Mouse (Mus musculus) mouse embryonic stem cell (cell line): Measurements from ENCODE around the gene Myrfl.

Experiments used
- in situ Hi-C, 2 experiments: fragments of 300-500 bp; cut with MboI; formaldehyde crosslinking; loops; 1 replicate in 1 of 2; 3 replicates in 1 of 2; pipeline ENCODE4 v1.14.3; 2019 to 2020; ENCODE audit warnings: low sequenced_read_pairs in 2 of 2, low pct_unique_long_range_greater_than_20kb in 1 of 2, mixed read lengths in 1 of 2; ENCODE audit not compliant: unreplicated experiment in 1 of 2

Myrfl gene

DNA sequence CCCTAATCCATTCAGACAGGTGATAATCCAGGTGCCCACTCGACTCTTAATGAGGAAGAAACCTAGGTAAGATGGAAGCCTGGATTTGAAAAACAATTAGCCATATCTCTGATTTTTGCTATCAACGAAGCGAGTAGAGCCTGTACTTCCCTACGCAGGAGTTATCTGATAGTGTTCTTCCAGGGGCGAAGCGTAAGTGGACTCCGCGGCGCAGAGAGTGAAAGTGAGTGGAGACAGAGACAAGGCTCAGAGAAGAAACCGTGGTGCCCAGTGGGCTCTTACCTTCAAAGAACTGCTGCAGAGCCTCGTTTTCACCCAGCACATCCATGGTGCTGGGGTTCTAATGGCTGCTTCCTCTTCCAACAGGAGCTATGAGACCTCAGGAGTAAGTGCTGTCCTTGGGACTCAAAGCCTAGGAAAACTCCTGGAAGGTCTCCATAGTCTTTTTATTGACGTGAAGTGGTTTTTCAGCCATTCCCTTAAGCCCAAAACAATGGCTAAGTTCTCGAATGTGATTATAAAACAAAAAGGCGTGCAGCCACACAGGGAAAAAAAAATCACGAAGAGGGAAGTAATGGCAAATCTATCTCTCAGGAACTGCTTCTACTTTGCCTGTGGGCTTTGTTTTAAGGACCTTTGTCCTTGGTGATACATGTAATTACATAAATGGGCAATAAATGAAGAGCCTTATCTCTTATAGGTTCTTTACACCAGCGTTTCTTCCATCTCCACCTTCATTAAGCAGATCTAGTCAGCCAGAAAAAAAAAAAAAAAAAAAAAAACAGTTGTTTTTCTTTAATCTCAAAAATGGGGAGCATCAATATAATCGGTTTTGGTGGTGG is at the start of gene Myrfl:
Gene Myrfl, minus strand, starts transcription at position 584 of the 842 bp plus-strand sequence.
- in situ Hi-C loops, result no loop called here

DNA sequence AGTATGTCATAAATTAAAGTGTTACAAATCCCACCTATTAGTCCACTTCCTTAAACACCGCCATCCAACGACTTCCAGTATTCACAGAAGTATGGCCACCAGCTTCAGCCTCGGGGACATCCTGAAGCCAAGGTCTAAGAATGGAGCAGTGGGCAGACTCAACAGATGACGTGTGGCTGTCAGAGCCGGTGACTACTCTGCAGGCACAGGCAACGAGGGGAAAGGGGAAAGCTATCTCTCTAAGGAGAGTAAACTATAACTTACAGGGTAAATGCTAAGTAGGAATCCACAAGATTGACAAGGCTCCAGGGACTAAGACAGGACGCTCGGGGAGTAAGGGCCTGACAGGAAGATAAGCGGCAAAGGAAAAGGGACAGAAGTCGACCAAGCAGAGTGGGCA is 48.2 kb upstream of the Myrfl start:
- in situ Hi-C loops, result no loop called here

DNA sequence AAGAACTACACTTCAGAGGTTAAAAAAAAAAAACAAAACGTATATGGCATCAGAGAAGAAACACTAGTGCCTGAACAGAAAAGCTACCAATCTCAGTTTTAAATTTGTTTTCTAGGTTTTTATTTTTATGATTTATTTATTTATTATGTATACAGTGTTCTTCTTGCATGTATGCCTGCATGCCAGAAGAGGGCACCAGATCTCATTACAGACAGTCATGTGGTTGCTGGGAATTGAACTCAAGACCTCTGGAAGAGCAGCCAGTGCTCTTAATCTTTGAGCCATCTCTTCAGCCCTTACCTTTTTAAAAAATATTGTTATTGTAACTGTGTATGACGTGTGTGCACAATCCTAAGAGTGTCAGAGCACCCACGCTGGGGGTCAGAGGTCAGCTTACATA is 47.4 kb upstream of the Myrfl start:
- in situ Hi-C loops, result no loop called here

DNA sequence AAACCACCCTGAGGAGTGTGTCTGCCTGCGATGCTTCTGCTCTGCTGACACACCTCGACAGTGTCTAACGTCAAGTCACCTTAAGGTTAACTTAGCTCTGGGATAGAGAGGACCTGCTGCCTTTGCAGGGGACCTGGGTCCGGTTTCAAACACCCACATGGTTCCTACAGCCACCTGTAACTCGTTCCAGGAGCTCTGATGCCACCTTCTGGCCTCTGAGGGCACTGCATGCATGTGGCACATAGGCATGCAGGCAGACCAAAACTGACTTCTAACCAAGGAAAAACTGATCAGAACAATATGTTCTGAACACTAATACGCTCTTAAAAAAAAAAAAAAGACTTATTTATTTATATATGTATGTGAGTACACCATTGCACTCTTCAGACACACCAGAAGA is 46.3 kb upstream of the Myrfl start:
- in situ Hi-C loops, result no loop called here

DNA sequence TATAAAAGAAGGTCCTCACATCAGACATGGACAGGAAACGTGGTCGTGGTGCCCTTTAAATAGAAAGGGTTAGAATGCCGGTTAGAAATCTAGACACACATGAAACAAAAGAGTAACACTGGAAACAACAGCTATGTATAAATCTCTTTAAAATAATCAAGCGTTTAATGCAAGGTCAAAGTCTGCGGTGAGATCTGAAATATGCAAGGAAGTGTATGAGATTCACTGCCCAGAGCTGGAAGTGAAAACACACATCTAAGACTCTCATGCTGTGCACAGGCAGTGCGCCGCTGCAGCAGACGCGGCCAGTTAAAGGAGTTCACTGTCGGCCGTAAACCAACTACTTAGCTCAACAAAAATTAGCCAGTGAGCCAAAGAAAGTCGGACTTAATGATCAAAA is 38.3 kb upstream of the Myrfl start:
- in situ Hi-C loops, result no loop called here

DNA sequence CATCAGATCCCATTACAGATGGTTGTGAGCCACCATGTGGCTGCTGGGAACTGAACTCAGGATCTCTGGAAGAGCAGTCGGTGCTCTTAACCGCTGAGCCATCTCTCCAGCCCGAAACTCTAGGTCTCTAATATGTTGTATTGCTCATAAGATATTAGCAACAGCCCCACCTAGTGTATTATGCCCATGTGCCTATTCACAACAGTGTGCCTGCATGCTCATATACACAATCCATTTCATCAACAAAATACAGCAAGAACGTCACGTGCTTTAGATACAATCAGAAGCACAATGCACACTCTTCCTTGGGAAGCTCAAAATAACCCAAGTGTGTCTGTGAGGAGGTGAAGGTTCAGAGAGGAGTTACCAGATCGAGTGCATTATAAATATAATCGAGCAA is 37.1 kb upstream of the Myrfl start:
- in situ Hi-C loops, result no loop called here

DNA sequence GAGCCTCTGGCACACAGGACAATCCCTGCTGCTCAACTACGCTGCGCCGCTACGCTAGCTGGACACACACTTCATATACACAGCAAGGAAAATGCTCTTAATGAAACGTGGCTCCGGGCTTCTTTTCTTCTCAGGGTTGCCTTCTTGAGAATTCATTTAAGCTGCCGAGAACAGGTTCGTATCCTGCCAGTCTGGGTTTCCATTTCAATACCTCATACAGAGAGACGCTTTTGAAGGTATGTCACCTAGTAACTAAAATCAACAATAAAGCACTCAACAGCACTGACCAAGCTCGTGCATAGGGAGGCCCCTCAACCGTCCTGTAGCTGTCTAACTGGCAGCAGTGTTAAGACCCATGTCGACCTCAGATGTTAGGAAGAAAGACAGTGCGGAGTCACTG is 35.7 kb upstream of the Myrfl start:
- in situ Hi-C loops, result no loop called here

DNA sequence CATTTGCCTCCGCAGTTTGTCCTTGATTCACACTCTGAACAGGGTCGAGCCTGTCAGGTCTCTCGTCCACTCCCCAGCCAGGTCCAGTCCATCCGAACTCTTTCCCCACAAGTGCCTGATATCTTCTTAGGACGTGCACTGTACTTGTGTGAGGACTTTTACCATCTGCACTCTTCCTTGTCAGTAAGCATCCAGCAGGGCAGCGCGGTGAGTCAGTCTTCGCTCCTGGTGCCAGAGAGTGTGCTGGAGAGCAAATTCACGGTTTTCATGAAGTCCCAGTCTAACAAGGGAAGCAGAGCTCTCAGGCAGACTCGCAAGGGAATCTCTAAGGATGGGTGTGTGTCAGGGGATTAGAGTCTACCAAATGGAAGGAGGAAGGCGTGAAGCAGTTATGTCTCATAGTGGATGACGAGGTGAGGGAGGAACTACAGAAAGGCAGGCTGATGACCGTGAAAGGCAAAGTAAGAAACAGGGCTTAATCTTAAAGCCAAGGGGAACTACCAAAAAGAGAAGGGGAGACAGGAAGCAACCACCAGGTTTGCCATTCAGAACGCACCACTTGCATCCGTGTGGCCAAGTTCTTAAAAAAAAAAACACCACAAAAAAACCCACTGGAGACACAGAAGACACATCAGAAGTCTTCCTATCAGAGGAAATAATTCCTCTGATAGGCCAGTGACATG is 34.9 kb upstream of the Myrfl start:
- in situ Hi-C loops, result no loop called here

DNA sequence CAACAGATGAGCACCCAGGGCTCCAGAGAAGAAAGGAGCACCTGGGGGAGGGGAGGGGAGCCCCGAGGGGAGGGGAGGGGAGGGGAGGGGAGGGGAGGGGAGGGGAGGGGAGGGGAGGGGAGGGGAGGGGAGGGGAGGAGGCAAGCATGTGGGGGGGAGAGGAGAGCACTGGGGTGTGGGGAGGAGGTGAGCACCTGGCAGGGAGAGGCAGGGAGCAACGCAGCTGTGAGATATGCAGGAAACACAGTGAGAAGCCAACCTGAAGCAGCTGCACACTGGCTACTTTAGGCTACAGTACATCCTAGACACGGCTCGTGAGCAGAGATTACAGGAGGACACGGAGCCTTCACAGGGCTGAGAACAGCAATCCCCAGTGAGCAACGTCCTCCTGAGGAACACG is 34.2 kb upstream of the Myrfl start:
- in situ Hi-C loops, result no loop called here

DNA sequence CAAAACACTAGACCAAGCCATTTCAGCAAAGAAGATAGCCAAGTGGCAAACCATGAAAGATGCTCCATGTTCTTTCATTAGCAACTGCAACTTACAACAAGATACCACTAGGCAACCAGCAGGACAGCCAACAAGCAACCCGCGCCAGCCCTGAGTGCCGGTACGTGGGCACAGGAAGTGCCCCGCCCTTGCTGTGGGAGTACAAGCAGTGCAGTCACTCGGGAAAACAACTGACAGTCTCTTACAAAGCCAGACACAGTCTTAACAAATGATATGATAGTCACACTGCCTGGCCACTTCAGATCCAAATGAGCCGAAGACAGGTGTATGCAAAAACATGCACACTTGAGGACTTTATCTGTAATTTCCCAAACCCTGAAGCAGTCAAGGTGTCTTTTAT is 33.8 kb upstream of the Myrfl start:
- in situ Hi-C loops, result no loop called here

DNA sequence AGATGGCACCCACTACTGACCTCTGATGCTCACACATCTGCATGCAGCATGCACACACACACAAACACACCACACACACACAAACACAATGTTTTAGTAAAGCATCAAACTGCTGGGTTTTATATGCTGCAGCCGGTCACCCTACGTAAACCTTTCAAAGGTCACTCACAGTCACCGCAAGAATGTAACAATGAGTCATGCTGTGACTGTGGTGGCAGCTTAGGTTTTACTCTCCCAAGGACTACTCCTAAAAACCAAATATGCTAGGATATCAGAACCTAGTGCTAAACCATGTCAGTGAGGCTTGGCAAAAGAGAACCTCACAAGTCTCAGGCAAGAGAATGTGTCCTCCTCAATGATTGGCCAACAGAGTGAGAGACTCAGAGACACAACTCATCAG is 32.1 kb upstream of the Myrfl start:
- in situ Hi-C loops, result no loop called here

DNA sequence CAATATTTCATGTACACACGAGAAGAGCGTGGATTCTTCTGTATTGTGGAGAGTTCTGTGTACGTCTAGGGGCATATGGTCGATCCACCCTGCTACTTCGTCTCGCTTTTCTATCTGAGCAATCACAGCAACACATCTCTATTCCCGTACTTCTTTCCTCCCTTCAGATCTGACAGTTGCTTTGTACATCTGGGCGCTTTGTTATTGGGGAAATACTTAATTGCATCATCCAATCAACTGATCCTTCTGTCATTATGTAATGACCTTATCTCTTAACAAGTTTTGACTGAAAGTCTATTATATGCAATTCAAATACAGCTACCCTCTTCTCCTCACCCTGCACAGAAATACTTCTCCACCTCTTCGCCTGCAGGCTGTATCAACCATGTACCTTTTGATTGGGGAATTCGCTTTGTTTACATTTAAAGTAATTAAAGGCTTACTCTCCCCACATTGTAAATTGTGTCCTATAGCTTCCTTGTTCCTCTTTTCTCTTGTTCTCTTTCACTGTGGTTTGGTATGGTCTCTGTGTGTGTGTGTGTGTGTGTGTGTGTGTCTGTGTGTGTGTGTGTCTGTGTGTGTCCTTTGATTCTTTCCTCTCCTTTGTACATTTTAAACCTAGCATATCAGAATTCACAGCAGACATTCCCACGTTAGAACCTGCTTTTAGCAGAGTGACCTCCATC is 29.9 kb upstream of the Myrfl start:
- in situ Hi-C loops, result no loop called here

DNA sequence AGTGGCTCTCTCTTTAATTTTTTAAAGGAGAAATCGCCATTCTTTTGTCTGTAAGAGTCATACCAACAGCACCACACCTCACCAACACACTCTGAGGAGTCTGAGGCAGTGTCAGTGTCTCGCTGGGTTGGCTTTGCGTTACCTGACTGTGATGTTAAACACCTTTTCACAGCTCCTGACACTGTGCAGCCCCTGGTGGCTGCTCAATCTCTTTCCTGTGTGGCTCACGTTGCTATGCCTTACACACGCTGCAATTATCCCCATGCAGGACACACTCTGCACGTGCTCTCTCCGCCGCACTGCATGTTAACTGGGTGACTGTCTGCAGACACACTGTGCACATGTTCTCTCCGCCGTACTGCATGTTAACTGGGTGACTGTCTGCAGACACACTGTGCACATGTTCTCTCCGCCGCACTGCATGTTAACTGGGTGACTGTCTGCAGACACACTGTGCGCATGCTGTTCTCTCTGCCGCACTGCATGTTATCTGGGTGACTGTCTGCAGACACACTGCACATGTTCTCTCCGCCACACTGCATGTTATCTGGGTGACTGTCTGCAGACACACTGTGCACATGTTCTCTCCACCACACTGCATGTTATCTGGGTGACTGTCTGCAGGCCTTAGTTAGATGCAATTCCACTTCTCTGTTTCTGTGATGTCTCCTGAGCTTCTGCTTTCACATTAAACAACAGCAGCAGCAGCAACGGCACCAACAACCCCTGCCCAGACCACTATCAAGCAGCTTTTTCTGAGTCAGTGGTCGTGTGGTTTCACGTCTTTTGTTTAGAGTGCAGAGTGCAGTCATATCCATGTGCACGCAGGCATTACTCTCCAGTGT is 27.2 kb upstream of the Myrfl start:
- in situ Hi-C loops, result no loop called here

DNA sequence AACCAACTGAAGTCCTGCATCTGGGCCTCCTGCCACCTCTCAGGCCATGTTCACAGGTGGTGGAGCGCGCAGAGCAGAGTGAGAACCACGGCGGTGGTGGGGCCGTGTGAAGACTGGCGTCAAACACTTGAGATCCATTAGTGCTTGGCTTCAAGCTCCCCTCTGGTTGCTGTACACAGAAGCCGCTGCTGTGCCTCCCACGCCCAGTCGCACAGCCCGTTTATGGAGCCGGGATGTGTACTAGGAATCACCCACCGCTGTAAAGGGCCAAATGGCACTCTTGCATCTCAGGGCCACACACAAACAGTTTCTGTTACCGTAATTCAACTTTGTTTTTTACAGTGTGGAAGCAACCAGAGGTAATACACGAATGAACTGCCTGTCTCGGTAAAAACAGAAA is 25.4 kb upstream of the Myrfl start:
- in situ Hi-C loops, result no loop called here

DNA sequence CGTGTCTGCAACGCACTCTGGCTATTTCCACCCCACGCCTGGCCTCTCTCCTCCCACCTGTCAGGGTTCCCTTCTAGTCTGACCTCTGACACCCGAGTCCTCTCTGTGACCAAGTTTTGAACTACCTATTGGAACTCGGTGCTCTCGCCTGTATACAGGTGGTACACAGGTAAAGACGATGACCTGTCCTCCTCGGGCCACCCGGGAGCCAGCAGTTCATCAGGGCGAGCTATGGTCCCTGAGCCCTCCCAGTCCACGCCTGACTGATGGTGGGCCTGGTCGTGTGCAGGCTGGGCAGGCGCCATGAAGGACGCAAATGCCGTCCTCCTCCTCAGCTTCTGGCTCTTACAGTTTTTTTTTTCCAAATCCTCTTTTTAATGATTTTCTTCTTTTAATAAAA is 24.7 kb upstream of the Myrfl start:
- in situ Hi-C loops, result no loop called here

DNA sequence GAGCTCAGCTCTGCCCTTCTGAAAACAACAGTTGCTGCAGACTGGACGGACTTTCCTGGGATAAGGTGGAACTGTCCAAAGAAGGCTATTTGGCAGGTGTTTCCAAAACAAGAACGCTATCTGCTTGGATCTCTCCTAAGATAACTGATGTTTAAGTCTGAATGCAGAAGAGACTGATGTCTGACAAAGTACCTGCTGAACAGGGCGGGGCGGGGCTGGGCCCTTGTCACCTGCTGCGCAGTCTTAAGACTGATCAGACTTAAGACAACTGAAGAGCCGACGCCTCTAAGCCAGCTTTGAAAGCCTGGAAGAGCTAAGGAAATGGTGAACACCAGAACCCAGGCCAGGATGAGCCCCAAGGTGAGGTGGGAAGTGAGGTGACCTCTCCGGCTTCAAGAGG is 23.9 kb upstream of the Myrfl start:
- in situ Hi-C loops, result no loop called here

DNA sequence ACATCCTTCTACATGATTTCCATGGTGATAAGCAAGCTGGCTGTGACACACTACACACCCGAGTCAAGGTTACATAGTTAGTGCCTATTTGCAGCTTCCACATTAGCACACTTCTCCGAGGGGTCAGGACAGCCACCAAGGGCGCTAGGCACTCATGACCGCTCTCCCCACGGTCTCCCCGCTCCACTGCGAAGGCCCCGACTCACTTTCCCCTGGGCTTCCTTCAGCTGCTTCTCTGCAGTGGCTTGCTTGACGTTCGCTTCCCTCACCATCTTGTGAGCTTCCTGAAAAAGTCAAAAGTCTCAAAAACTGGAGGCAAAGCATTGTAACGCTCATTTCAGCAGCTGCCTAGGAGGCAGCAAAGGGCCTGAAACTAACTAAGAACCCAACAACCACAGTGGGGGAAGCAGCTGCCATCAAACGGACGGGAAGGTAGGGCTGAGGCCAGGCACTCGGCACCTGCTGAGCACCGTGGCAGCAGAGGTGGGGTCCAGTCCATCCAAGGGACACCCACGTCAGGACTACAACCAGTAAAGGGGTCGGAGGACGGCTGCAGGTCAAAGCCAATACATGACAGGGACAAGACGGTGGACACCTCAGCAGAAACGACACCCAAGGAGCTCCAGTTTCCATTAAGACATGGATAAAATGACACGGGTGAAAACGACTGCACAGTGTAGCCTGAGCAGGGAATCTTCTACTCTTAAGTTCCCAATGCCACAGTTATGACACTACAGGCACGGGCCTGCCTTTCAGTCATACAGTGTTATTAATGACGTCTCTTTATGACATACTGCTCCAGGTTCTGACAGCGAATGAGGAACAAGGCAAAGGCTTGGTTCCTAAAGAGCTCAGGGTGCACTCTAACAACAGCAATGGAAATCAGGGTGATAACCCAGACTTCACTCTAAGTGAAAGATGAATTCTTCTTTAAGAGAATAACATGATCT is 22.9 kb upstream of the Myrfl start:
- in situ Hi-C loops, result no loop called here

DNA sequence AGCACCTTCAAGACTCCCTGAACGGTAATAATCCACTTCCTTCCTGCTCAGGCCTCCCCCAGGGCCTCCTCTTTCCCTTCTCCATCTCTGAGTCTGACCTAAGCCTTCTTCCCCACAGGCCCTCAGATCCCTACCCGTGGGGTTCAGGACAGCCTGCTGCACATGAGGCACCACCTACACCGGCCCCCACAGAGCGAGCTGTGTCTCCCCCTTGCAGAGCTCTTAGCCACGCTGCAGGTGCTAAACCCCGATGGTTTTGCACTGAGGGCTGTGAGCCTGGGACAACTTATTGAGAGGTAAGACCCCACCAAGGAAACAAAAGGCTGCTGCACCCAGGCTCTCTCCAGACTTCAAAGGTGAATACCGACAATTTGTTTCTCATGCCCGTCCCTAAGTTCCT is 19.9 kb upstream of the Myrfl start:
- in situ Hi-C loops, result no loop called here
